Mouse (Mus musculus) ES-Bruce4 (cell line): ENCODE measurements at regions not wholly inside any gene's neighbourhood (a gene's known extent, or its start where the extent isn't known, plus 50 kb on each side); places are given as distances from the start of the nearest gene placed in this dataset.

Experiments used
- CTCF ChIP-seq: IDR thresholded peaks from one replicate; pipeline ENCODE4 v1.8.1; 2011; ENCODE audit warnings: low read depth, low read length
- EP300 ChIP-seq: IDR thresholded peaks from 2 replicates; pipeline ENCODE4 v1.6.1; 2011; ENCODE audit warnings: low read depth, low read length; ENCODE audit not compliant: insufficient read depth
- POLR2A ChIP-seq: IDR thresholded peaks from one replicate; pipeline ENCODE4 v1.8.1; 2011; ENCODE audit warnings: low read length; ENCODE audit not compliant: insufficient read depth

DNA sequence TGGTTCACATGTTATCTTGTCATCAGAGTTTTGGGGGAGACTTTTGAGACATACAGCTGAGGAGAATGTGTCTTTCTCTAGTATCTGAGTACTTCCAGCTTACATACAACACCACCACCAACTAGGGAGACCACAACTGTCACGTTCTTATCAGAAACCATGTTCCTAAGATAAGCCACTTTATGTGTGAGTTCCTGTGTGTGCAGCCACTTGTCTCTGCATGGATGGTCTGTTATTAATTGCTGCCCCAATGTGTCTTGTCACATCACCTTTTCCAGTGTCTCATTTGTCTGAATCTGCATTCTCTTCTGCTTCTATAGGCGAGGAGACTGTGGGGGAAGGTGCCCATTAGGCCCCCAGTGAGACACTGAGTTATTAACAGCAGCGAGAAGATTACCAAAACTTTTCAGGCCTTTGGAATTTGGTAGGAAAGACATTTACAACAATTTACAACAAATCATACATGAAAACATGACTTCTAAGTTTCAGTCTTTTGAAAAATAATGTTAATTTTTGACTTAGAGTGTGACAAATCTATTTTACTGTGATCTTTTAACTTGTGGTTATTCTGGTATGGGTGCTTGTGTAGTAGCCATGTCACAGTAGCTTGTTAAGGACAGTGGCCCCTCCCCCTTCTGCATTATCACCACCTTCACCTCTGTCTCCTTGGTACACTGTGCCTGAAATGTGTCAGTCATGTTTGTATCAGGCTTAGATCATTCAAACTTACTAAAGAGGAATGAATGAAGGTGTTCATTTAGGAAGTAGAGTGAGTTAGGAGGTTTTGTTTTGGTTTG lies 79.3 kb upstream of the Tet2 start:
- no peak for TF ChIP-seq CTCF
- TF ChIP-seq POLR2A = no peak
- no peak for TF ChIP-seq EP300
